Mouse (Mus musculus) G1E (cell line): ENCODE results near the gene Cd200.

Experiments
- CTCF ChIP-seq: IDR thresholded peaks from 2 replicates; pipeline ENCODE4 v1.5.1; 2012; ENCODE audit warnings: low read depth, low read length, inconsistent platforms, mixed read lengths
- GATA1 ChIP-seq: IDR thresholded peaks from 2 replicates; pipeline ENCODE4 v1.6.1; 2012; ENCODE audit warnings: borderline replicate concordance, low read length, inconsistent platforms, mixed read lengths
- GATA2 ChIP-seq: IDR thresholded peaks from 2 replicates; pipeline ENCODE4 v1.6.1; 2012; ENCODE audit warnings: low read depth, low read length, inconsistent platforms, borderline replicate concordance
- POLR2AphosphoS5 ChIP-seq: IDR thresholded peaks from 2 replicates; pipeline ENCODE4 v1.6.1; 2012; ENCODE audit warnings: low read depth, low read length, inconsistent platforms; ENCODE audit not compliant: insufficient replicate concordance
- TAL1 ChIP-seq: conservative IDR thresholded peaks from 2 replicates; pipeline ENCODE4 v1.6.1; 2012; ENCODE audit warnings: low read depth, low read length, inconsistent platforms, mixed read lengths

DNA sequence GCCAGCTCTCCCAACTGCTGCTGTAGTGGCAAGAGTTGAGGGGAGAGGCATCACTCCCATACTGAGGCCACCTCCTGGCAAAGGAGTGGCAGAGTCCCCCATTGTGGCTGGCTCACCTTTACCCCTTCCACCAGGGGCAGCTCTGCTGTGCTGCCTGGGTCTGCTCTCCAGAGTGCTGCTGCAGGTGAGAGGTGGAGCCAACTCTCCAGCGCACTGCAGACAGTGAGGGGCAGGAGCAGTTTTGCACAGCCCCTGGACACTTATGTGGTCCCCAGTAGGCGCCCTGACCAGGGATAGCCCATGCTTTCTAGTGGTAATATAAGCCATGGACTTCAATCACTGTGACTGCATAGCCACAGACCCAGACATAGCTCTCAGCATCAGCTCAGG lies 74.5 kb downstream of the Cd200 start:
- TF ChIP-seq GATA1 (no peak), POLR2AphosphoS5 (no peak), CTCF (no peak), TAL1 (no peak), GATA2 (no peak)
